Mouse (Mus musculus) frontal cortex, postnatal 14 days (tissue): ENCODE data around the gene Olfr267.

ENCODE experiments used
- DNase-seq, 2 experiments: peaks; one replicate each; pipeline ENCODE4 v3.0.0; 2022; ENCODE audit warnings: low spot score in 2 of 2

Gene Olfr267

DNA sequence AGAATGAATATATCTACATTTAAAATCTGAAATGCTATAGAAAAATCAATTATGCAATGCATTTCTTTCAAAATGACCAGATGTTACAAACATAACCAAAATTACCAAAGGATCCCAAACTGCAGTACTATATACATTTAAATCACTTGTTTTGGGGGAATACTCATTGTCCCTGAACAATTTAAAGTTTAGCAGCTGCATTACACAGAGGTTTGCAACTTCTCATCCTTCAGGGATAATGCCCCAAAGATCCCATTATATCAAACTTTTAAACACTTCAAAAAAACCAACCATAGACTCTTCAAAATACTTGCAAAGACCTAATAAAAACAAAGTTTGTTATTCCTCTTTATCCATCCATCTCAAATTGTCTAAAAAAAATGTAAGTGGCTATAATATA lies at the start of gene Olfr267:
Gene Olfr267 (minus strand): TSS at position 101 of the 400 bp plus-strand sequence.
- no peak for DNase-seq

DNA sequence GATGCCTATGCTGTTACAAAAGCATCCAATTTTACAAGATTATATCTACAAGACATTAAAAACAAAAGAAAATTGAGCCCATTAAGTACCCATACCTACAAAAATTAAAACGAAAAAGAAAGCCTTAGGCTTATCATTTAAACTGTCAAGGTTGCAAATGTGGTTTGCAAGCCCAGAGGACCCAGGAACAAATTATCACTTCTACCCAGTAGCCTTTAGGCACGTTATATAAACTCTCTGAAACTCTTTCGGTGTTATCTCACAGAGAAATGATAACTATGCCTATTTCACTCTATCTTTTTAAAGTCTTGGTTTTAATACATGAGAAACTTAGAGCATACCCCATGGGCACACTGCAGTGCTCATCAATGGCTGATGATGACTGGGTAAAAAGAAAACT lies 45.4 kb upstream of the Olfr267 start:
- DNase-seq = no peak

DNA sequence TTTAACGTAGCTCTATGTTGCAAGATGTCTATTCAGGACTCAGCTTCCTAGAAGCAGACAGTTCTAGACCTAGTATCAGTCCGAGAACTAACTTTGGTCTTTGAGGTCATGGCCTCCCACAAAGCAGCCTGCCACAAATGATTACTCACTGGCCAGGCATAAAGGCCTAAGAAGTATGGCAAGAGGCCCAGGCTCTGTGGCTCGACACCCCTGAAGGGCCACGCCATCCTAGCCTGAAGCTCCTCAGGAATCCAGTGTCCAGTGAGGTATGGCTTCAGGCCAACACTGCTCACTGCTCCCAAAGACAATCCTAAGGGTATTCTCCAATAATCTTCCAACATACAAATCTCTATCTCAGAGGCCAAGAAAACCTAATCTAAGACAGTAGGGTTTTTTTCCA lies 38.4 kb upstream of the Olfr267 start:
- DNase-seq = no peak

DNA sequence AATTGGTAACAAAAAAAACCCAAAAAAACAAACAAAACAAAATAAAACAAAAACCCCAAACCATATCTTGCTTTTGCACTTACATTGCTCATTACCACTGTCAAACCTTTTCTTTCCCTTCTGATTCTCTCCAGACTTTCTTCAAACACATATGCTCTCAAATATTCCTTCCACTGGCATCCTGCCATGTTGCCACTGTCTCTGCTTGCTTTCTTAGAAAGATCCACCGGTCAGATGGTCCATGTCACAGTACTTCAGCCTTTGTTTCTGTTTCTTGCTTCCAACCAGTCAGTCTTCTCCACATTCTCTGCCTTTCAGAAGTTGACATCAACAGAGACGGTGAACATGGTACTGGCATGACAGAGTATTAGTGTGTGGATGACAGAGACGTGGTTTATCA lies 857 bp downstream of the Olfr267 start:
- no peak for DNase-seq

DNA sequence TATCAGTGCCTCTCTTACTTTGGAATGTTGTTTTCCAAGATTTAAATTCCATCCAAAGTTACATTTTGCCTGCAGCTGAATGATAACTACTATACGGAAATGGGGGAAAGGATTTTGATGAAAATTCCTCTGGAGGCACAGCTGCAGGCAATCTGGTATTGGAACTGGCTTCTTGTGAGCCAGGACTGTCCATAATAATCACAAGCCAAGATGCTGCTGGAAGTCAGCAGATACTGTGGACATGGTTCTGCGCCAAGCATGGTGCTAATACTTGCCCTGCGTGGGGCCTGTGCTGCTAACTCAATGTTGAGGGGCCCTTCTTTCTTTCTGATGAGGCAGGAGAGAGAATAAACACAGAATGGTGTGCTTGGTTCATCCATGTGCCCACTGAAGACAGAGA lies 24.1 kb downstream of the Olfr267 start:
- no peak for DNase-seq

DNA sequence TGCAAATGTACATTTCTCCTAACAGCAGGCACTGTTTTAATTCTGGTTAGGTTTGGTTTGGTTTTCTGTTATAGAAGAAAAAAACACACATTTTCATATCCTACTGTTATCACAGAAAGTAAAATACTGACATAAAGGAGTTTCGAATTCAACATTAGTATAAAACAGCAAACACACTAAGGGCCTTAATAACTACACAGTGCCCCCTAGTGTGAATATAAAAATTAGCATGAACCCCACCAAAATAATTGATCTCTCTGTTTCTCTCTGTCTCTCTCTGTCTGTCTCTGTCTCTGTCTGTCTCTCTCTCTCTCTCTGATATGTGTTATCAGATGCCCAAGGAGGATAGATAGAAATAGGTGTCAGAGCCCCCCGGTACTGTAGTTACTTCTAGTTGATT lies 38.0 kb downstream of the Olfr267 start:
- DNase-seq = no peak

DNA sequence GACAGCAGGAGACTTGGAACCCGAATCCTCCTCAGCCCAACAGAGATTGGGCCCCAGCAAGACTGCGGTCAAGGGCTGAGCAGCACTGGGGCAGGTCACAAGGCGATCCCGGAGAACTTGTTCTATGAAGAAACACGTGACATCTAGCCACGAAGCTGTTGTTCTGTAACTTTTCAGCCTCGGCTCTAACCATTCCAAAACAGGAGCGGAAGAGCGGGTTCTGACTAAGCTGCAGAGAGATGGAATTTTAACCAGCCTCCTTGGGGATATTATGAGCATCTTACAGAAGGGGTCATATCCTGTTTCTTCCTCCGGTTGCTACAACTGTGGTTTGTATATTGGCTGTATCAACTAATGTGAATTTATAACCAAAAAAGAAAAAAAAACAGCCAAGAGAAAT lies 38.4 kb downstream of the Olfr267 start:
- DNase-seq = no peak

DNA sequence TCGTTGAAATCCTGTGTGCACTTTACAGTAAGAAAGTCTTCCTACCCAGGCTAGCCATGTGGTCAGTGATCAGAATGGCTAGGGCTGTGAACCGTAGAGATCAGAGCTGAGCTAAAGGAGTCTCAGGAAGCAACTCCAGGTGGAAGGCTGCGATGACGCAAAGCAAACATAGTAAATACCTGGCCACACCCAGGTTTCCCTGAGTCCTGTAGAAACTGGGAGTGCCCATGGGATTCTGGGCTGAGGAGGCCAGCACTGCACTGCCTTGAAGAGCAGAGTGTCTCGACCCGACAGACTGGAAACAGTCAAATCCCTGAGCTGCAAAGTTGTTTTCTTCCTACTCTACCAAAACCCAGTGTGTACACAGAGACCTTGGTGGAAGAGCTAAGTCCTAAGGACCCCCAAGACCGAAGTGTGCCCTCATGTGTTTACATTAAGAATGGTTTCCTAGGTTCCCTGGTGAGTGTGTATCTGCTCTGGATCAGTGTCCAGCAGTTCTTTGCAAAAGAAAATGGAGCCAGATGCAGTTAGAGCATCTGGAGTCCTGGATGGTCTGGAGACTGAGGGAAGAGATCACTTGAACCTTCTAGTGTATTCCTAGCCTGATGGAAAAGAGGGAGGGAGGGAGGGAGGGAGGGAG lies 41.8 kb downstream of the Olfr267 start:
- DNase-seq = no peak

DNA sequence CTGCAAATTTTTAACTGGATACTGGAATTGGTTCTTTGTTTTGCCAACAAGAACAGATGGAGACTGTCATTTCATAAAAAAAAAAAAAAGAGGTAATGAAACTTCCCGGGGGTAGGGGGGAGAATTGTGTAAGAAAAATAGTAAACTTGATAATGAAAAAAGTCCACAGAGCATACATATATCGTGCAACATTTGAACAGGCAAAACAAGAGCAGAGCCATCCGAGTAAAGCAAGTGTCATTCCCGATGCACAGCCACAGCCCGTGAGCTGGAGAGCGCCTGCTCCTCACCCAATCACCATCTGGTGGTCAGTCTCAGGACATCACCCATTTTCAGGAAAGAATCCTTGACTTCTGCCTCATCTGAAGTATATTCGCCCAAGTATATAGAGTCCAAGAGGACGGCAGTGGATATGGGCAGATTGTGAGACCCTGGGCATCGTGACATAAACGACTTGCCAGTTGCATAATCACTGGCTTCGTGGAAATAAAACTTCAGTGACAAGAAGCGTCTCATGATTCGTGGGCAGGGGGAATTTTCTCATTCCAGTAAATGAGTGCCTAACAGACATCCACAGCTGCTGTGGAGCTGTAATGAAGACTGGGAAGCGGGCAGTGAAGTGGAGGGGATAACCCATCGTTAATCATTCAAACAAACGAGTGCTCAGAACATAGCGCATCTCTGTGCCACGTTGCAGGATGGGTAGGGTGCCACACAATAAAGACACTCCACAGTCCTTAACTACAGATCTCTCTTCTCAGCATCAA lies 50.5 kb downstream of the Olfr267 start:
- DNase-seq = no peak
